Mouse (Mus musculus) heart, postnatal 14 days (tissue): ENCODE data around the gene Coq10b. TPM values are rescaled to one million over a fixed set of nuclear protein-coding genes. Genes with fewer than 3 reads are reported as not detected.
"Not testable (repeated sequence)": the region's sequence is repeated elsewhere in the genome, so short reads cannot be mapped to it uniquely, and the experiment has no call there.

Experiments
- DNase-seq, 2 experiments: peaks; one replicate each; pipeline ENCODE4 v3.0.0; 2021 to 2022
- intact Hi-C: fragments of 180-260 bp; cut with DNase I; formaldehyde crosslinking; loops from one replicate; pipeline ENCODE4 v1.15.1; 2025
- total RNA-seq, 2 experiments: library from RNA; stranded (reverse); gene quantifications; 2 replicates each; pipeline ENCODE4 v1.2.3; 2021

The Coq10b gene
- total RNA-seq, 2 experiments from 2014 or later: 47.3 to 61.7 TPM

DNA sequence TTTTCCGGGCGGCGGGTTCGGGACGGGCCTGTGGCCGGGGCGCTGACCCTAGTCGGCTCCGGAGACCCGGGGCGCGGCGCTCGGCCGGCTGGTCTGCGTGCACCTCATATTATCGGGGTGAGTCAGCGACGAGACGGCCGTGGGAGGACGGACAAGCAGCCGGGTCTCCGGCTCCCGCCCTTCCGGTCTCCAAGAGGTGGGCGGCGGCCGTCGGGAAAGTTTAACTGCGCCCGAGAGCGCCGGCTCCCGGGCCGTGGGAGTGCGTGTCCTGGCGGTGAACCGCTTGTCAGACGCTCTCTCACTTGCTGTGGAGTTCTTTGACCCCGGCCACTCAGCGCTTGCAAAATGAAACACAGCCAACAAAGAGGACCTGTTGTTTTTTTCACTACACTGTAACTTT is 435 bp downstream of the Coq10b start:
- intact Hi-C loops: loop anchor here (2.0 kb wide), 1 partner anchor 34 kb away; no protein-coding TSS in a partner anchor
- peak; percentile 81 to 83 for DNase-seq

DNA sequence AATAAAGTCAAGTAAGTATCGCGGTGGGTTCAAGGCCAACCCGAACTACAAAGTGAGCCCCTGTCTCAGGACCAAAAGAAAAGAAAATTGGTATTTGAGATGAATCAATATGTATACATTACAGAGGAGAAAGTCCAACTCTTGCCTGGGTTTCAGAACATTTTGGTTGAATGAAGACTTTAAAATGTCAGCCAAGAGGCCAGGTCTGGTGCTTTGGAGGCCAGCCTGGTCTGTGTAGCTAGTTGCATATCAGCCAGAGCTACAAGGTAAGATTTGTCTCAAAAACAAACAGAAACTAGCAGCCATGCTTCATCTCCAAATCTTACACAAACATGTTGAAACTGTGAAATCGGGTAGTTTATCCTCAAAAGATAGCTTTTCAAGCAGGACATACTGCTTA is 1.0 kb downstream of the Coq10b start:
- intact Hi-C loops: loop anchor here (2.0 kb wide), 1 partner anchor 33 kb away; no protein-coding TSS in a partner anchor
- no peak for DNase-seq

DNA sequence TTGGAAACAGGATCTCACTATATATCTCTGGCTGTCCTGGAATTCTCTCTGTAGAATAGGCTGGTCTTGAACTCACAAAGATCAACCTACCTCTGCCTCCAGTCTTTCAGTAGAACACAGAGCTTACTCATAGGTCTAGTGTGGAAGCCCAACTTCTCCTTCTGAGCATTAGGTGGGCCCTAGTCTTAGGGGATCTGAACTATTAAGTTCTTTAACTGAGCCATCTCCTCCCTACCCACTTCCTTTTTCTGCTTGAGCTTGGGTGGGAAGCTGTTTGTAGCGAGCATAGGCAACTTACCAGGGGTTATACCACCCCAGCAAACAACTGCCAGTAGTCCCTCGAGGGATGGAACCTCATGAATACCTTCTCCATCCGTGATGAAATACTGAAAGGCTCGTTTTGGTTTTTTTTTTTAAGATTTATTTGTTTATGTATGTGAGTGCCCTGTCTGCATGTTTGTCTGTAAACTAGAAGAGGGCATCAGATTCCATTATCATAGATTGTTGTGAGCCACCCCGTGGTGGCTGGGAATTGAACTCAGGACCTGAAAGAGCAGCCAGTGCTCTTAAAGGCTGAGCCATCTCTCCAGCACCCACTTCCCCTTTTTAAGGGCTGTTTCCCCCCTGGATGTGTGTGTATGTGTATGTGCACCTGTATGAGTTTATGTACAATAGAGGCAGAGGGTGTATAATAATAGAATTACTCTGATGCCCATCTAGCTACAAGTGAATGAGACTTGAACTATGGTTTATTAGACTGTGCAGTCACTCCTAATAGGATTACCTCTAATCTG is 2.9 kb downstream of the Coq10b start:
- intact Hi-C loops: no loop called here
- DNase-seq: no peak

DNA sequence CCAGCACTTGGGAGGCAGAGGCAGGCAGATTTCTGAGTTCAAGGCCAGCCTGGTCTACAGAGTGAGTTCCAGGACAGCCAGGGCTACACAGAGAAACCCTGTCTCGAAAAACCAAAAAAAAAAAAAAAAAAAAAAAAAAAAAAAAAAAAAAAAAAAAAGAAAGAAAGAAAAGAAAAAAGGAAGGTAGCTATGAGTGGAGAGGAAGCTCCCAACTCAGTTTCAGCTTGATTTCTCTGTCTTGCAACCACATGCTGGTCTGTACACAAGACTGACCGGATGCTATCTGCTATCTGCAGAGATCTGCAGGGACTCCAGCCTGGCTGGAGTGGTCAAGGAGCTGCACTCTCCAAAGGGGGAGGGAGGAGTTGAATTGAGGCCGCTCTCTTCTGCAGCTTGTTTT is 5.8 kb downstream of the Coq10b start:
- DNase-seq, intact Hi-C loops: not testable (repeated sequence)

DNA sequence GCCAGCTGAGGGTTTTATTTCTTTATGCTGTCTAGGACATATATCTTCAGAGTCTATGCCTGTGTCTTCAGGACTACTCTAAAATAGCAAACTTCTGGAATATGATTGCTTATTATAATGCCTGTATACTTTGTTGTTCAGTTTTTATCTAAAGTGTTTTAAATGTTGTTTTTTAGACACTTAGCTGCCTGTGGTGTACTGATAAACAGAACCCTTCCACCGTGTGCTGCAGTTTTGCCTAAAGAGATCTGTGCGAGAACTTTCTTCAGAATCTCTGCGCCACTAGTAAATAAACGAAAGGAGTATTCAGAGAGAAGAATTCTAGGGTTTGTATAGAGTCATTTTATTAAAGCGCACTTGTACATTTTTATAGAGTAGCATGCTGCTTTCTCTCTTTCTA is 8.5 kb downstream of the Coq10b start:
- intact Hi-C loops: loop anchor here (5.0 kb wide), 1 partner anchor 64 kb away; no protein-coding TSS in a partner anchor
- no peak for DNase-seq

DNA sequence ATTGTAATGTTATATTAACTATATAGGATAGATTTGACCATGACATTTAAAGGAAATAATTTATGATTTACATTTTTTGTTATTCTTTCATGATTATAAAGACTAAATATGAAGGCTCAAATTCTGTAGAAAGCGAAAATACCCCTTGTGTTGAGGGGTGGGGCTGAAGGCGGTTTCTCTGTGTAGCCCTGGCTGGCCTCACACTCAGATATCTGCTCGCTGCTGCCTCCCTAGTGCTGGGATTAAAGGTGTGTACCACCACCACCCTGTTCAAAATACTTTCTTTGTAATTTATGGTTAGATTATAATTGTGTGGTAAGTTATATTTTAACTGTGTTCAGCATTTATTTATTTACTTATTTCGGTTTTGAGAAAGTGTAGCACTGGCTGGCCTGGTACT is 9.2 kb downstream of the Coq10b start:
- intact Hi-C loops: loop anchor here (5.0 kb wide), 1 partner anchor 64 kb away; no protein-coding TSS in a partner anchor

DNA sequence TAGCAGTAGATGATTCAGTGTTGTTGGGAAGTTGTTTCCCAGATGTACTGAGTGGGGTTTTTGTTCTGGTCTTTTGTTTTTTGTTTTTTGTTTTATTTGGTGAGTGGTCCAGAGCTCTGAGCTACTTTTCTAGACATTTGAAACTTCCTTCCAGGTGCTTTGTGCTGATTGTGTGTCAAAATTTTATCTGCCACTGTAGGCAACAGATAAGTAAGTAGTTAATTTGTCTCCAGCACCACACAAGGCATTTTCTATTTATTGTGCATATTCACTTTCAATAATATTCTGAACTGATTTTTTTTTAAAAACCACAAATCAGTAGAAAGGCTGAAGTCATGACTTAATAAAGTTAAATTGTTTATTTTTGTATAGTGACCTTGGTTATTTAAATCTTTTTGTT is 19.8 kb downstream of the Coq10b start:
- DNase-seq, intact Hi-C loops: not testable (repeated sequence)

More for the DNA sequence above, 9.2 kb downstream of the Coq10b start:
- DNase-seq: no peak

DNA sequence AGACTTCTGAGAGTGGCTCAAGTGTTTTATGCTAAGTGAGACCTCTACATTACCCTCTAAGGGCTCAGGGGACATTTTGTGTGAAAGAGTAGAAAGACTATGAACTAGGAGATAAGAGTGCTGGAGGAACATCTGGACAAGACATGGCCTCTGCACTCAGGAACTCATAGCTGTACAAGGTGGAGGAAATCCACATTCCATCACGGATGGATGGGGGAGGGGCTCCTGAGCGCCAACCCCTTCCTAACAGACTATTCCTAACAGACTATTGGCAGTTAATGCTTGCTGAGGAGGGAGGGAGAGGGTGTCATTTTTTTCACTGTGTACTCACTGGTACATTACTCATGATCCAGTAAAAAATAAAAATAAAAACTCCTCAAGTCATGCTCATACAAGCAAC is 22.2 kb downstream of the Coq10b start:
- intact Hi-C loops: no loop called here
- no peak for DNase-seq

DNA sequence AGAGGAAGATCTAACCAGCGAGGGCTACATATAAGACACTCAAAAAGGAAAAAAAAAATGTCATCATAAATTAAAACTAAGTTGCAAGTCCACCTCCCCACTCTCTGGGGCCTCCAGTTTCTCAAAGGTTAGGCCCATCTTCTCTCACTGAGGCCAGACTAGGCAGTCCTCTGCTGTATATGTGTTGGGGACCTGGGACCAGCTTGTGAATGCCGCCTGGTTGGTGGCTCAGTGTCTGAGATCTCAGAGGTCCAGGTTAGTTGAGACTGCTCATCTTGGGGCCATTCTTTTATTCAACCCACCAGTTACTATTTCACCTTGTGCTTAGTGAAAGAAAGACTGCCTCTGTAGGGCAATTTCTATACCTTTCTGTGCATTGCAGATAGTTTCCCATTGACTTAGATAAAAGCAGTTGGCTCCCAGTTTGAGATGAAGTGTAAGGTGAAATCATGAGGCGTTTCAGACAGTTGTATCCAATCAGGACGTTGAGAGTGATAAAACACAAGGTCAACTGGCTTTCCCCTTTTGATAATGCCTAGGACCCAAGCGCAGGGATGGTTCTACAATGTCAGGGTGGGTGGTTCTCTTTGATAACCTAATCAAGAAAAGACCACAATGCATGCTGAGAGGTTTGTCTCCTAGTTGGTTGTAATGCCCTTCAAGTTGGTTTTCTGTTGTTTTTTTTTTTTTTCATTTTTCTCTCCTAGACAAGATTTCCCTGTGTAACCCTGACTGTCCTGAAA is 23.3 kb downstream of the Coq10b start:
- no peak for DNase-seq
- intact Hi-C loops: no loop called here

DNA sequence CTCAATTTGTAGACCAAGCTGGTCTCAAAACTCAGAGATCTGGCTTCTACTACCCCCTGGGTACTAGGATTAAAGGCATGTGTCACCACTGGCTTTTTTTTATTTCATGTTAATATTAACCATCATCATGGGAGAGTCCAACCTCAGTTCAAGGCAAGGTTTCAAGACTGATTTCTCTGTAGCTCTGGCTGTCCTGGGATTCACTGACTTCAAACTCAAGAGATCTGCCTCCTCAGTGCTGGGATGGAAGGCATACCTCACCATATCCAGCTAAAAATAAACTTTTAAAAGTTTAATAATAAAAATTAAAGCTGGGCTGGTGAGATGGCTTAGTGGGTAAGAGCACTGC is 23.8 kb downstream of the Coq10b start:
- DNase-seq: no peak
- intact Hi-C loops: no loop called here

DNA sequence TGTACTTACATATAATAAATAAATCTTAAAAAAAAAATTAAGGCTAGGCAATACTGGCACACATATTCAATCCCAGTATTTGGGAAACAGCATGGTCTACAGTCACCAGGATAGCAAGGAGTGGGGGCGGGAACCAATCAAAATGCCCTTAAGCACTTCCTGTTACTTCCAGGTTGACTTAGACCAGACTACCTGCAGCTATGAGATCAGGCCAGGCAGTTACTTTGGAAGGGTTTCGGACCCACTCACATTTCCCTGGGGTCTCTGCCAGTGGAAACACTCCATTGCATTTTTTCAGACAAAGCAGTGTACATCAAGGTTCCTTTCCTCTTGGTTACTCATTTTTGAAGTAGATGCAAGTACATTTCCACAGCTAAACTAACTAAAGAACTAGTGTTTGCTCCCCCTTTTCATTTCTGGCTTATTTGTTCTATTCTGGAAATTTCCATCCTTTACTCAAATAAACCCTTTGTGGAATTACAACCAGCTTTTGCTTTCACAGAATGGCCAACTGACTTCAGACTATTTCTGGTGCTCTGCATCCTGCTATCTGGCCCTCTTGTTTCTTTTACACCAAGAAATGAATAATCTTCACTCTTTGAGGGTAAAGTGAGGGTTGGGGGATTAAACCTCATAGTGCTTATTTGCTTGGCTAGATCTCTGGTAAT is 24.4 kb downstream of the Coq10b start:
- DNase-seq: no peak
- intact Hi-C loops: no loop called here

DNA sequence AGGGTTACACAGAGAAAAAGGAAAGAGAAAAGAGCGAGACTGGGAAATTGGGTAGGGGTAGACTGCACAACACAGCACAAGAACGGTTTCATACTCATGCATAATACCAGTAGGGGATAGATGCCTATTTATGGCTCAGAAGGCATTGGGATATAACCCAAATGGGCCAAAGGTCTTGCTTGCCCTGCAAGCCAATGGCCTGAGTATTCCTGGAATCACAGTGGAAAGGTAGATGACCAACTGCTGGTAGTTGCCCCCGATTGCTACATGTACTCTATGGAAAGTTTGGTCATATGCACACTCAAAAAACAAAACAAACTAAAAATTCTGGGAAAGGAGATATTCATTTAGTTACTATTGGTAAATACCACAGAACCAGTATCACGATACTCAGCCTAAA is 27.1 kb downstream of the Coq10b start:
- DNase-seq: peak in 1 of 2 experiments; percentile 58
- intact Hi-C loops: loop anchor here (5.0 kb wide), 1 partner anchor 67 kb away; no protein-coding TSS in a partner anchor

DNA sequence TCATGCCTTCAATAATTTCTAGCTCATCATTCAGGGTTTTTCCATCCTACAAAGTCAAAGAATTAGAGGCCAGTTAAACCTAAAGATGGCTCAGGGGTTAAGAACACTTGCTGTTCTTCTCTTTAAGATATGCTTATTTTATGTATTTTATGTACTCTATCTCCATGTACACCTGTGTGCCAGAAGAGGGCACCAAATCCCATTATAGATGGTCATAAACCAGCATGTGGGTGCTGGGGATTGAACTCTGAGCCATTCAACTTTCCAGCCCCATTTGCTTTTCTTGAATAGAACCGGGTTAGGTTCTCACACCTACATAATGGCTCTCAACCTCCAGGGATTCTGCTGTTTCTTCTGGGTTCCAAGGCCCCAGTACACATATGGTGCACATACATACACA is 29.5 kb downstream of the Coq10b start:
- intact Hi-C loops: loop anchor here (5.0 kb wide), 1 partner anchor 70 kb away; no protein-coding TSS in a partner anchor
- no peak for DNase-seq

DNA sequence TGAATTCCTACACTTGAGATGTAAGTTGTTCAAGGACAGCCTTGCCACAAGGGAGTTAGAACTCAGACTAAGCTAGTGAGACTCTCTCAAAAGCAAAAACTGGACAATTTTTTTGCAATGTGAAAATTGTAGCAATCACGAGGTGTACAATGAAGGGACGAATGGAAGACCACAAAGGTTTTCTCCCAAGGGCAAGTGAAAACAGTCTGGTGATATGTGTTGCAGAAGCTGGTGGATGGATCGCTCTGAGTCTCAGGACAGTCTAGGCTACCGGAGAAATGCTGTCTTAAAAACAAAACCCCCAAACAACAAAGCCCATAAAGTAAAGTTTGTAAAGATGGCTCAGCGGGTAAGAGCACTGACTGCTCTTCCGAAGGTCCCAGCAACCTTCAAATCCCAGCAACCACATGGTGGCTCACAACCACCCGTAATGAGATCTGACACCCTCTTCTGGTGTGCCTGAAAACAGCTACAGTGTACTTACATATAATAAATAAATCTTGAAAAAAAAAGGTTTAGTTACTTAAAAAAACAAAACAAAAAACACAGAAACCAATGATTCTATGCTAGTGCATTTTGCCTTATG is 33.3 kb downstream of the Coq10b start:
- intact Hi-C loops: loop anchor here (2.0 to 5.0 kb wide), 4 partner anchors 33 to 296 kb away; partner anchors contain the start of genes Coq10b, Mob4 and Rftn2
- no peak for DNase-seq

DNA sequence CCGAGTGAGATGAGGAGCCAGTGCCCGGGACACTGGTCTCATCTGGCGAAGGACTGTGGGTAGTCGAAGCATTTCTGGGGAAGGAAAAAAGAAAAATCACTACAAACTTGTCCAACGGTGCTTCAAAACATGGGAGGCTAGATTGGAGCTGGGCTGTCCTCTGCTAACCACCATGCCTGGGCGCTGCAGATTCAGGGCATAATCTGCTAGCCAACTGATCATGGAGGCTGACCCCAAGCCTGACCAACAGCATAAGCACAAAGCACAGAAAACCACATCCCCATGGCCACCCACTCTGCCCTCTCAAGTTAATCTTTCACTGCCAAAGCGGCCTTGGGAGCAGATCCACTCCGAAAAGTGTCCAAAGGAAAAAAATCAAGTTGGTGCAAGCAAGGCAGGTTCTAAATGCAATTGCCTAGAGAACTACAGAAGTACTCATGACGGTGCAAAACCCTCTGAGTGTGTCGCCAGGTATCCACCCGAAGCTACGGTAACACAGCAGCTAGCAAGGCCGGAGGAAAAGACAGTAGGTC is 34.4 kb downstream of the Coq10b start:
- intact Hi-C loops: loop anchor here (1.0 to 5.0 kb wide), 5 partner anchors 34 to 295 kb away; partner anchors contain the start of genes Coq10b, Mob4, Rftn2 and Sf3b1
- DNase-seq: peak; percentile 6 to 7

DNA sequence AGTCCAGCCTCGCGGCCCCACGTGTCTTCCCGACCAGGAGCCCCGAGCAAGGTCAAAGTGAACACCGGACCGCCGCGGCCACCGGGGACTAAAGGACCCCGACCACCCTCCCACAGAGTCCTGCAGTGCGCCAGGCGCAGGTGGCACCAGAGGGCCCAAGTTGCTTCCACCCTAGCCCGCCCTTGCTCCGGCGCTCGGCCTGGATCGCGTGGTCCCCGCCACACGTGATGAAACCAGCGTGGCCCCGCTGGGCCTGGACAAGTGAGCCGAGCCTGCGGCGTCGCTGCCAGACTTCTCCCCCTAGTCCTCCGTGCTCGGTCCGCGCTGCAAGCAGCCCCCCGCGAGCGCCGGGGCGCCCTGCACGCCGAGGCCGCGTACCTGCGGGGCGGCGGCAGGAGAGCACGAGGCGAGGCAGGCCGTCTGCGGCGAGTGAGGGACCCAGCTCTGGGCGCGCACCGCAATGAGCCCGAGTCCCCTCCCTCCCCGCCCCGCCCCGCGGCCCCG is 34.9 kb downstream of the Coq10b start:
- intact Hi-C loops: loop anchor here (1.0 to 5.0 kb wide), 5 partner anchors 35 to 295 kb away; partner anchors contain the start of genes Coq10b, Mob4, Rftn2 and Sf3b1

DNA sequence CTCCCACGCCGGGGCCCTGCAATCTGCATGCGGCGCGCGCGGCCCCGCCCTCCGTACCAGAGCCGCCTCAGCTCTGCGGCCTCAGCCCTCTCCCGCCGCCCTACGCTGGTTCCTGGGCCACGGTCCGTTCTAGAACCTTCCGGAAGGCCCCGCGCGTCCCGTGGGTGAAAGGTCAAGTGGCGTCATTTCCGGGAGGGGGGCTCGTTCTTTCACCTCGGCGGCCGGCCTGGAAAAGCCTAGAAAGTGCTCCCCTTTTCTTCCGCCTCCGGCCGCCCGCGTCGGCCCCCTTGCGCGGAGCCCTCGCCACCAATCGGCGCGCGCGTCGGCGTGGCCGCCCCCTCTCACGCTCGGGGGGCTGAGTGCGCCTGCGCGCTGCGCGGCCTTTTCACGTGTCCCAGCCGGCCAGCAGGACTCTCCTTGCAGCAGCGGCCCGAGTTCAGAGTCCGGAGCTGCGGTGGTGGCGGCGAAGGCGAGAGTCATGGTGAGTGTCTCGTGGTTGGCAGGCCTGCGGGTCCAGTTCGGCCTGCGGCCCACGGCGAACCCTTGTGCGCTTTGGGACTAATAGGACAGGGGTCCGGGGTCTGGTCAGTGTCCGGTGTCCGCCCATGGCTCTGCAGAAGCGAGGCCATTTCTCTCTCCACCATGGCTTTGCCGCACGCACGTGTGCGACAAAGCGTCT is 35.5 kb downstream of the Coq10b start, which contains the start of the genes Hspe1 and Hspd1:
Hspe1 (plus strand) TSS at position 201 of the 679 bp plus-strand sequence.
Hspd1 (minus strand) TSS at position 312 of the 679 bp plus-strand sequence.
- intact Hi-C loops: loop anchor here (1.0 to 5.0 kb wide), 5 partner anchors 35 to 294 kb away; partner anchors contain the start of genes Coq10b, Mob4, Rftn2 and Sf3b1
- DNase-seq: peak; percentile 98 to 99

More for the DNA sequence above, 34.9 kb downstream of the Coq10b start:
- DNase-seq: peak in 1 of 2 experiments; percentile 75

DNA sequence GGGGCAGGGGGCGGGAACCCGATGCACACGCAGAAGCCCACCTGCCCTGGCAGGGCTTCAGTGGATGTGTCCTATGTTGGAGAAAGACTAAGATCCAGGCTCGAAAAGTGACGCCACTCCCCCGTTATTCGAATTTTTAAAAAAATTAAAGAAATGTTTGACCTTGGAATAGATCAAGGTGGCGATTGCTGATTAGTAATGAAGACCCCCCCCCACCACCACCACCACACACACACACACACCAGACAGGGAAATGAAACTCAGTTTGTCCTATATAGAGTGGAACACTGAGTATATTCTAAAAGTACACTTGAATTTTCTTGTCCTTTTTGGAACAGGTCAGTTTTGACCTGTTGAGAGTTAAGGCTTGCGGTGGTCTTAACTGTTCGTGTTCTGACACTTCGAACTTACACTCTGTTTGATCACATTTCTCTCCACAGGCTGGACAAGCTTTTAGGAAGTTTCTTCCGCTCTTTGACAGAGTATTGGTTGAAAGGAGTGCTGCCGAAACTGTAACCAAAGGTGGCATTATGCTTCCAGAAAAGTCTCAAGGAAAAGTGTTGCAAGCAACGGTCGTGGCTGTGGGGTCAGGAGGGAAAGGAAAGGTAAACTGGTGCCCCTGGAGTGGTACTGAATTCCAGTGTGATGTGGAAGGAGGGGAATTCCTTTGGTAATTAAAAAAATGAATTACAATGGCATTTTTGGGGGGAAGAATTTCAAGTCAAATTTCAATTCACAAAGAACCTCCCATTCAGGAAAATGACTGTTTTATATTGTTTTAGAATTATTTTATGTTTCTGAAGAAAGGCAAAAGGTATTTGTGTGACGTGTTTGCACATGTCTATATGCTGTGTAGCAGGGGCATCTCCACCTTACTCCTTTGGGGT is 36.3 kb downstream of the Coq10b start:
- intact Hi-C loops: loop anchor here (5.0 kb wide), 2 partner anchors 138 to 293 kb away; partner anchors contain the start of gene Rftn2
- no peak for DNase-seq
